Mouse (Mus musculus) myocyte (in vitro differentiated cells): ENCODE data around the gene Anxa8.

ENCODE experiments used
- E2F4 ChIP-seq: IDR thresholded peaks from one replicate; pipeline ENCODE4 v1.6.1; 2011; ENCODE audit warnings: mild to moderate bottlenecking, control low read depth, moderate library complexity; ENCODE audit not compliant: insufficient read depth
- POLR2A ChIP-seq: IDR thresholded peaks from one replicate; pipeline ENCODE4 v1.6.1; 2011; ENCODE audit warnings: low read depth, mild to moderate bottlenecking, control low read depth, moderate library complexity; ENCODE audit not compliant: insufficient read length
- USF1 ChIP-seq: IDR thresholded peaks from one replicate; pipeline ENCODE4 v1.6.1; 2011; ENCODE audit warnings: low read depth, mild to moderate bottlenecking, control low read depth, moderate library complexity

DNA sequence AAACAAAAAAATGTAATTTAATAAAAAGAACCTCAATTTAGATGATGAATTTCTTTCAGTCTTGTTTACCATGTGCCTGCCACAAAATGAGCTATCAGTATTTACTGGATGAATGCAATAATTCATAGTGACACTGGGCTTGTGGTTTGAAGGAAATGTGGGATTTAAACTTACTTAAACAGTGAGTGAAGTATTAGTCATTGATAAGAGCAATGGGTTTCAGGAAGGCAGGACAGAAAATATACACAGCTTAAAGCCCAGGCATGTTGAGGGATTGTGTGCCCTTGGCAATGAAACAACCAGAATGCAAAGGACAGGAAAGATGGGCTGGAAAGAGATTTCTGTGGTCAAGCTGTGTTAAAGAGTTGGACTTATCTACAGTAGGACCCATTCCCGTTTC lies 56.5 kb downstream of the Anxa8 start:
- TF ChIP-seq E2F4 (no peak), USF1 (no peak), POLR2A (no peak)
